Mouse (Mus musculus) bone marrow macrophage, adult 2 months (primary cell): ENCODE measurements at regions not wholly inside any gene's neighbourhood (a gene's known extent, or its start where the extent isn't known, plus 50 kb on each side); places are given as distances from the start of the nearest gene placed in this dataset.
A peak's percentile ranks its signal among the peaks of the same experiment; 100 is the strongest.

Source experiments
- H3K27ac ChIP-seq: 2 replicates; pipeline ENCODE4 v1.5.1; 2012; ENCODE audit warnings: low read depth, low read length; ENCODE audit not compliant: insufficient read depth
- H3K4me1 ChIP-seq: 2 replicates; pipeline ENCODE4 v1.6.1; 2012; ENCODE audit warnings: low read length; ENCODE audit not compliant: control insufficient read depth, insufficient read depth
- H3K4me3 ChIP-seq: 2 replicates; pipeline ENCODE4 v1.5.1; 2012; ENCODE audit warnings: mild to moderate bottlenecking, low read length, moderate library complexity; ENCODE audit not compliant: insufficient read depth
- CTCF ChIP-seq: IDR thresholded peaks from 2 replicates; pipeline ENCODE4 v1.5.1; 2012; ENCODE audit warnings: low read depth, mild to moderate bottlenecking, low read length, moderate library complexity
- POLR2A ChIP-seq: IDR thresholded peaks from 2 replicates; pipeline ENCODE4 v1.6.1; 2012; ENCODE audit warnings: mild to moderate bottlenecking, low read depth, low read length, borderline replicate concordance

DNA sequence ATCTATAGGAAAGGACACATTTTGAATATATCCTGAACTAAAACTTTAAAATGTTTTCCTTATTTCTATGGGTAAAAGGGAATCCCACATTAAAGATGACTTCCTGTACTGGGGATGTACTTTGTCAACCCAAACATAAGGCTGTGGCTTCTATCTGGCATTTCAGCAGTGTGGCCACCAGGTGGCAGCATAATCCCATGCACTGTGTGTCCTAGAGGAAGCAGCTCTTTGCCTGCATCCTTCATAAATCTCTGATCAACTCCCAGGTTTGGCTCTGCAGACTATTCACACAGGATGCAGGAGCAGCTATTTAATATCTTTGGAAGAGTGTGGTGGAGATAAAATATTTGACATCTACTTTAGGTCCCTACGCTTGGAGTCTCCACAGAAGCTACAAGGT, 59.1 kb downstream of the Bmp15 start:
- TF ChIP-seq CTCF: peak; percentile 45; the same call in 1 of the 2 replicates
- no peak for TF ChIP-seq POLR2A
- no peak overlapping the region for H3K27ac ChIP-seq
- H3K4me3 ChIP-seq: no peak overlapping the region
- H3K4me1 ChIP-seq: no peaks in the 10 kb centered on the region

DNA sequence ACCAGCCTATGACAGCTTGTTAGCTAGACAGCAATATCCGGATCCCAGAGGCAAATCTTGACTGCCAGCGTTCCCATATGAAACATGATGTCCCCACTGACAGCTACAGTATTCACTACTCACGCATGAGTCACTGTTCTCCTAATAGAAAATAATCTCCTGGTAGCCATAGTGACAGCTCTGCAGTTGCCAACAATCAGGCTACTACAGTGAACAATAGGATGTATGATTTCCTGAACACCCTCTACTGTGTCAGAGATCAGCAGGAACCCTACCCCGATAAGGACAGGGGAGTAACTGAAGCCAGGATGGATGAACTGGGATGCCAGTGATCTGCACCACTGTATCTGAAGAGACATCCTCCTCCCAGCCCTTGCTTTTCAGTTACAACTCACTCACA, 62.0 kb downstream of the Bmp15 start:
- Histone ChIP-seq H3K4me1 (no peaks in the 10 kb centered on the region), H3K27ac (no peak overlapping the region), H3K4me3 (no peak overlapping the region)
- TF ChIP-seq POLR2A (no peak), CTCF (no peak)

DNA sequence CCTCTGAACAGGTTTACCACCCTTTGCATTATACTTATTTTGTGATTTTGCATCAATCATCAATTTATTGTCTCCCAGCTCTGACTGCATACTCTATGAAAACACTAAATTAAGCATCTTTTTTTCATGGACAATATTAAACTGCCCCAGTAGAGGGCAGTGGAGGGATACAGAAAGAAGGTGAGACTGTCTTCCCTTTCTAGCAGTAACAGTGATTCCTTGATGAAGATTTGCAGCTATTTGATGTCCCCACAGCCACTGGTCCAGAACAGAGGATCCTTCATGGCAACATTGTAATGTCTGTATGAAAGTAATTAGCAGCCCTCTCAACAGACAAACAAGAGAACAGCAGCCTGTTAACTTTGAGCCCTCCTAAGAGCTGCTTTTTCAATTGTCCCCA, 66.5 kb downstream of the Bmp15 start:
- TF ChIP-seq POLR2A: no peak
- no peak for TF ChIP-seq CTCF
- H3K4me3 ChIP-seq: no peak overlapping the region

GRCm38 (mm10) chrX:6252873-6253272, 67.6 kb downstream of the Bmp15 start:
- Histone ChIP-seq H3K4me3 (no peak overlapping the region), H3K4me1 (0 out of 2 replicates have a peak, but pooled peaks cover 2% of the 10 kb centered on the region), H3K27ac (no peak overlapping the region)
- no peak for TF ChIP-seq CTCF
- no peak for TF ChIP-seq POLR2A

More for the DNA sequence above, 66.5 kb downstream of the Bmp15 start:
- Histone ChIP-seq H3K27ac (no peak overlapping the region), H3K4me1 (0 out of 2 replicates have a peak, but pooled peaks cover 2% of the 10 kb centered on the region)
